Mouse (Mus musculus) forebrain, embryonic 13.5 days (tissue): ENCODE data around the gene Elmsan1. TPM values are rescaled to one million over a fixed set of nuclear protein-coding genes. Genes with fewer than 3 reads are reported as not detected.
A peak's percentile ranks its signal among the peaks of the same experiment; 100 is the strongest.

Source experiments
- ATAC-seq: fragments of 200-750 bp; cut with Nextera tagmentation; 2 replicates; pipeline ENCODE4 v1.8.0; 2017
- H3K27ac ChIP-seq: fragments of 300-500 bp; sonication (generic); 2 replicates; pipeline ENCODE4 v1.5.1; 2015; ENCODE audit warnings: inconsistent platforms, mild to moderate bottlenecking, moderate library complexity
- H3K27me3 ChIP-seq: fragments of 300-500 bp; sonication (generic); 2 replicates; pipeline ENCODE4 v1.6.1; 2015; ENCODE audit warnings: mild to moderate bottlenecking, inconsistent platforms
- H3K36me3 ChIP-seq: fragments of 300-500 bp; sonication (generic); 2 replicates; pipeline ENCODE4 v1.6.1; 2015; ENCODE audit warnings: mild to moderate bottlenecking, inconsistent platforms; ENCODE audit not compliant: poor library complexity, severe bottlenecking
- H3K4me1 ChIP-seq: fragments of 300-500 bp; sonication (generic); 2 replicates; pipeline ENCODE4 v1.6.1; 2015; ENCODE audit warnings: inconsistent platforms
- H3K4me2 ChIP-seq: fragments of 300-500 bp; sonication (generic); 2 replicates; pipeline ENCODE4 v1.6.1; 2015; ENCODE audit warnings: inconsistent platforms, mild to moderate bottlenecking, moderate library complexity
- H3K4me3 ChIP-seq: fragments of 300-500 bp; sonication (generic); 2 replicates; pipeline ENCODE4 v1.5.1; 2015; ENCODE audit warnings: mild to moderate bottlenecking, inconsistent platforms
- H3K9ac ChIP-seq: fragments of 300-500 bp; sonication (generic); 2 replicates; pipeline ENCODE4 v1.6.1; 2015; ENCODE audit warnings: mild to moderate bottlenecking, inconsistent platforms
- H3K9me3 ChIP-seq: fragments of 300-500 bp; sonication (generic); replicated peaks from 2 replicates; pipeline ENCODE4 v1.6.1; 2016; ENCODE audit warnings: inconsistent platforms
- WGBS: fragments of 180-500 bp; shearing (Covaris S2); methylation state at CpG from one replicate; pipeline ENCODE4 v1.1.7; 2015; 5-methylcytosine and 5-hydroxymethylcytosine counted together
- polyA plus RNA-seq: library from polyadenylated mRNA; unstranded; fragments of >200 nt; fragmentation: Nextera tagmentation; extraction: Ambion mirVana; gene quantifications from 2 replicates; pipeline ENCODE4 v1.2.1, GENCODE M21; 2015

Gene Elmsan1
- polyA plus RNA-seq, 1 experiment from 2014 or later, result 5.0 TPM

DNA sequence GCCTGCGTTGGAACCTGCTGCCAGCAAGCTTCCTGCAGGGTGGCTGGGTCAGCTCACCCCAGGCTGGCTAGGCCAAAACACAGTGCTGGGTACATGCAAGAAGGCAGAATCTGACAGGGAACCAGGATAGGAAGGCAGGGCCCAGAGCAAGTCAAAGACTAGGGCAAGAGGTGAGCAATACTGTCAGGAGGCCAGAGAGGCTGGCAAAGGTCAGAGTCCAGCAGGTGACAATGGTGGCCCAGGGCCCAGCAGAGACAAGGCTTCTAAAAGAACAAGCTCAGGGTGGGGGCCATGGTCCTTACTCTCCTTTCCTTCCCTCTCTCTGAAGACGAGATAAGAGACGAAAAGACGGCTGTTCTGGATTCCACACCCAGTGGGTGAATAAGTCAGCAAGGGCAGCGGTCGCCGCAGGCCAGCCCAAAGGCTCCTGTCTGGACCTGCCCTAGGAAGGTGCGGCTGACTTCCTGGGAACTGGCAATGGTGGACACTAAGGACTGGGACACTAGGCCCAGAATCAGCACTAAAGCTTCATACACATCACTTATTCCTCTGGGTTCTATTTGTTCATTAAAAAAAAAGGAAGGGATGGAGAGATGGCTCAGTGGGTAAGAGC, 14.9 kb upstream of the Elmsan1 start:
- Histone ChIP-seq H3K27me3 (no peaks in the 10 kb centered on the region), H3K9me3 (no peaks in the 10 kb centered on the region), H3K4me2 (no peak overlapping the region), H3K9ac (no peak overlapping the region), H3K36me3 (no peaks in the 10 kb centered on the region), H3K27ac (no peak overlapping the region), H3K4me1 (no peaks in the 10 kb centered on the region), H3K4me3 (no peak overlapping the region)
- no peak for ATAC-seq
- 88% methylated on average over 7 of the region's 8 CpGs for WGBS

DNA sequence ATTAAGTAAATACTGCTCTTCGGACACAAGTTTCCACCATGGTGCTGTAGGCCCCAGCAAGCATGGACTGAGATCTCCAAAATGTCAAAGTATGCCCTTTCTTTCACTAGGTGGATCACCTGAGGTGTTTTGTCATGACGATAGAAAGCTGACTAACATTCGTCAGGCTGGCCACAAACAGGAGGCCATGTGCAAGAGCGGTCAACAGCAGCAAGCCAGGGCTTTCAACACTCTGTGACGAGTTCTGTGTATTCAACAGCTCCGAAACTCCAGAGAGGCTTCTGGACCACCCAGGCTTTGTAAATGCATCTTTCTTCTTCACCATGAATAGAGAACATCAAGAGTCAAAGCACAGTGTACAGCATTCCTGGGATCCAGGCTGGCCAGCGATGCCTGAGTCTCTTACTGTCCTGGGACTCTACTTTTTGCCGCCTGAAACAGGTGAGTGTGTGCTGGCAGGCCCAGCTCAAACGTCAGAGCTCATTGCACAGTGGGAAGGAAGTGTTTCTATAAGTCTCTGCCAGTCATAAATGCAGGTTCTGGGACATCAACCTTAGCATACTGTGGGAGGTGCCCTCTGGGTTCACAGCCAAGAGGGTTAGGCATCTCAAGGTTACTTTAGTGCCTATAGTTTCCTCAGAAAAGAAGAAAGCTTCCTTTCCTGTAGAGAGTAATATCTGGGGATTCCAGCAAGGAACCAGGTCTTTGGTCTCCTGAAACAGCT, 7.6 kb upstream of the Elmsan1 start:
- WGBS, result 85% methylated on average over 9 of the region's 9 CpGs
- H3K4me3 ChIP-seq, result no peak overlapping the region
- no peak overlapping the region for H3K9ac ChIP-seq
- peaks cover 14% of the 10 kb centered on the region for H3K4me1 ChIP-seq
- no peak for ATAC-seq
- H3K27me3 ChIP-seq, result 0 out of 2 replicates have a peak, but pooled peaks cover 2% of the 10 kb centered on the region
- no peaks in the 10 kb centered on the region for H3K36me3 ChIP-seq
- no peak overlapping the region for H3K4me2 ChIP-seq
- H3K9me3 ChIP-seq, result no peaks in the 10 kb centered on the region; the same call in 1 of the 2 replicates
- H3K27ac ChIP-seq, result no peak overlapping the region

DNA sequence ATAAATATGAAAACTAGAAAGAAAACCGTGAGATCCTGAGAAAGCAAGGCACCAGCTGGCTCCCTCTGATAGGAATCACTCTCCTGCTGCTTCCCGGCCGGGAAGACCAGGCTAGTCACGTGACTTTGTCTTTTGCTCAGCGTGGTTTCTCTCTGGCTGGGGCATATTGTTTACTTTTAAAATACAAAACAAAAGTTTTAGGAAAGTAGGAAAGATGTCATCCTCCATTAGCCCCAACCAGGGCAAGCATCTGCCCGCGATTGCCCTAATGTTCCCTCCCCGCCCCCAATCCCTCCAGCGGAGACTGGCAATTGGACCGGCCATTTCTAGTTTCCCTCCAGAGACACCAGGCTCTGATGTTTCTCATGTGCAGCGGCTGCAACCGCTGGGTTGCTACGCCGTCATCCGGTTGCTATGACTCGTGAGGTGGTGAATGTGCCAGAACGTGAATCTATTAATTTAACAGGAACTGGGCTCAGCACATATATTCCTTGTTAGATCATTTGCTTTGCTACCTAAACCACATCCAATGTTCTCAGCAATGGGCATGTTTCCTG, 3.8 kb upstream of the Elmsan1 start:
- ATAC-seq, result no peak
- Histone ChIP-seq H3K4me2 (peak overlapping the region; percentile 57), H3K9me3 (no peaks in the 10 kb centered on the region; the same call in 1 of the 2 replicates), H3K27me3 (0 out of 2 replicates have a peak, but pooled peaks cover 2% of the 10 kb centered on the region), H3K36me3 (no peaks in the 10 kb centered on the region), H3K4me3 (peak overlapping the region; percentile 28), H3K27ac (0 out of 2 replicates have a peak overlapping the region, but pooled peaks have one; percentile 22), H3K9ac (peak overlapping the region; percentile 46), H3K4me1 (peaks cover 51% of the 10 kb centered on the region)
- WGBS, result under 1% methylated on average over 17 of the region's 17 CpGs

DNA sequence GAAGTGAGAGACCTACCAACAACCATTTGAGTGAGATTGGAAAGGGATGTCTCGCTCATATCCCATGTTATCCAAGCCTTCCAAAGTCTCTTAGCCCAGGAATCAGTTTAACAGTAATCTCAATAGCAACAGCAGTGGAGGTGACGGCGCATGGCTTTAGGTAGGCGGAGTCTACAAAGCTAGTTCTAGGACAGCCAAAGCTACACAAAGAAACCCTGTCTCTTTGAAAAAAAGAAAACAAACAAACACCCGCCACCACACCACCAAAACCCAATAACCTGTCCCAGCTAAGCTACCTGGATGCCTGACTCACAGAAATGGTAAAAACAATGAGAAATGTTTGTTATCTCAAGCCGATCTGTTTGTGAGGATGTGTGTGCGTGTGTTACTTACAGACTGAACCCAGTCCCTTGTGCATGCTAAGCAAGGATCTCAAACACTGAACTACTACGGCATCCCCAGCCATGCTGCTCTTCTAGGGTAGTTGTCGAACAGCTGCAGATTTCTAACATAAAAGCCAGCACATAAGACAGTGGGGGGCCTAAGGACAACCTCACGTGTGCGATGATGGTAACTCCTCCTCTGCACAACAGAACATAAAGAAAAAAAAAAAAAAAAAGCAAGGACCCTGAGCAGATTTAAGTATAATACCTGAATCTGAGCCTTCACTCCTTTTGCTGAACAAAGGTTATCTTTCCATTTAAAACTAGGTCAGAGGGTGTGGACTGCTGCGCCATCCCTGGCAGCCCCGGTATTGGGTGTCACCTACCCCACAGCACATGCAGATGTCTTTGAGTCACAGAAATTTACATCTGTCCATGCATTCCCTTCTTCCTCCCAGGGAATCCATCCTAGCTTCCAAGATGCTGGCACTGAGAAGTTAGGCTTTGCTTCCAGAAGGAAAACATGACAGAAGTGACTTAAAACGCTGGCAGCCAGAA, 2.5 kb upstream of the Elmsan1 start:
- 76% methylated on average over 14 of the region's 14 CpGs for WGBS
- Histone ChIP-seq H3K9ac (no peak overlapping the region), H3K4me3 (no peak overlapping the region), H3K36me3 (no peaks in the 10 kb centered on the region), H3K4me1 (peaks cover 61% of the 10 kb centered on the region), H3K27ac (peak overlapping the region; percentile 21), H3K9me3 (no peaks in the 10 kb centered on the region), H3K27me3 (no peaks in the 10 kb centered on the region), H3K4me2 (peak overlapping the region; percentile 20)
- ATAC-seq, result no peak

DNA sequence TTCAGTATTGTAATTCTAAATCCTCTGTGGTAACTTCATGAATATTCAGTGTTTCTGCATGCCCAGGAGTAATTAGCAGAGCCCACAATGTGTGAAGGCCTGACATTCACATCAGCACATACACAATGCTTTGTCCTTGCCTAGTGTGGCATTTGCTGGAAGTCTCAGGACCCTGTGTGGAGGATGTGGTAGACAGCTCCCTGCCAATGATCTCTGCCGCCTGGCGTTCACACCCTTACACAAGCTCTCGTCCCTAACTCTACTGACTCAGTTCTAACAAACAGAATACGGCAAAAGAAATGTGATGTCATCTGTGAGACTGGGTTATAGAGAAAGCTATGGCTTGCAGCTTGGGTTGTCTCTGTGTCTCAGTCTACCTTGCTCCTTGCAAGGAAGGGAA, 1.8 kb upstream of the Elmsan1 start:
- peak overlapping the region; percentile 21 for H3K27ac ChIP-seq
- no peak overlapping the region for H3K9ac ChIP-seq
- ATAC-seq, result peak; percentile 80
- H3K4me2 ChIP-seq, result peak overlapping the region; percentile 20; the same call in 1 of the 2 replicates
- H3K4me1 ChIP-seq, result peaks cover 61% of the 10 kb centered on the region
- no peaks in the 10 kb centered on the region for H3K9me3 ChIP-seq
- 26% methylated on average over 4 of the region's 4 CpGs for WGBS
- H3K4me3 ChIP-seq, result no peak overlapping the region
- no peaks in the 10 kb centered on the region for H3K27me3 ChIP-seq
- no peaks in the 10 kb centered on the region for H3K36me3 ChIP-seq

DNA sequence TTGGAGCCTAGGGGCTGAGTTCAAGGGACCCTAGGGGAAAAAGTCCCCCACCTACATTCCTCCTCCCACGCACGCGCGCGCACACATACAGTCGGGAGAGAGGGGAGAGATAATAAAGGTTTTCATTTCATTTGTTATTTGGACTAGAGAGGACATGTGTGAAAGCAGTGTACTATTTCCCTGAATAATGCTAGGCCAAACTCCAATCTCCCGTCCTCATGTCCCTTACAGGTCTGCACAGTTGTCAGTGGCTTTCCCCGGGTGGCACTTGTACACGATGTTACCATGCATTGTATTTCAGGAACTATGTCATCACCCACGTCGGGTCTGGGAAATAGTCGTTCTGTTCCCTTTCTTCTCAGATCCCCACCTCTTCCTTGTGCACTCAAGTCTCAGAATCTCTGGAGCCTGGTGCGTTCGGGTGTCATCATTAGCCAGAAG, 460 bp upstream of the Elmsan1 start:
- H3K4me1 ChIP-seq, result peaks cover 70% of the 10 kb centered on the region
- H3K9me3 ChIP-seq, result no peaks in the 10 kb centered on the region
- H3K36me3 ChIP-seq, result no peaks in the 10 kb centered on the region
- no peaks in the 10 kb centered on the region for H3K27me3 ChIP-seq
- 4% methylated on average over 14 of the region's 14 CpGs for WGBS
- 0 out of 2 replicates have a peak, but pooled peaks have one; percentile 2 for ATAC-seq
- H3K4me2 ChIP-seq, result peak overlapping the region; percentile 97
- H3K27ac ChIP-seq, result peak overlapping the region; percentile 76
- peak overlapping the region; percentile 82 for H3K9ac ChIP-seq
- H3K4me3 ChIP-seq, result peak overlapping the region; percentile 71

DNA sequence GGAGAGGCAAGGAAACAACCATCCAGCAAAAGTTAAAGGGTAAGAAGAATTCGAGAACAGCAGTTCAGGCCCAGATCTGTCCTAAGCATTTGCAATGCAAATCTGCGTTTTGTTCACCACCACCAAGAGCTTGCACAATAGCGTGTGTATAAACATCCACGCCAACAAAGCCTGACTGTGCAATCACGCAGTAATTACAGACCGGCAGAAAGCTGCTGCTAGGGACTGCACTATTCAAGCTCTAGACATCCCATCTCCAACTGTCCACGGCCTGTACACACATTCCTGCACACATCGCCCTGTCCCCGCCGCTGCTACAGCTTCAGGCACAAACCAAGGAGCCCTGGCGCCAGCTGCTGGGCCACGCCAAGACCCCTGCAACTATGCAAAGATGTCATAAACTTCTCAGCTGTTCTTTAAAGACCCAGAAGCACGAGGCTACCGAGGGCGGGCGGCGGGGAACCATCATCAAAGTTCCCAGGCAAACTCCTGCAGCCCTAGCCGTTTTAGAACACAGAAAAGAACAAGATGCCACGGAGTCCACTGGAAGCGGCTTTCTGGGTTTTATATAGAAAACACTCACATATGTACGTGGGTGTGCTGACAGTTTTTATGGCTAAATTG, 1.1 kb downstream of the Elmsan1 start:
- Histone ChIP-seq H3K9ac (peak overlapping the region; percentile 82), H3K4me3 (peak overlapping the region; percentile 71), H3K27ac (peak overlapping the region; percentile 76), H3K4me1 (peaks cover 73% of the 10 kb centered on the region), H3K4me2 (peak overlapping the region; percentile 97), H3K9me3 (no peaks in the 10 kb centered on the region), H3K27me3 (no peaks in the 10 kb centered on the region), H3K36me3 (no peaks in the 10 kb centered on the region)
- WGBS, result 1% methylated on average over 21 of the region's 21 CpGs
- ATAC-seq, result peak; percentile 36; the same call in 1 of the 2 replicates

DNA sequence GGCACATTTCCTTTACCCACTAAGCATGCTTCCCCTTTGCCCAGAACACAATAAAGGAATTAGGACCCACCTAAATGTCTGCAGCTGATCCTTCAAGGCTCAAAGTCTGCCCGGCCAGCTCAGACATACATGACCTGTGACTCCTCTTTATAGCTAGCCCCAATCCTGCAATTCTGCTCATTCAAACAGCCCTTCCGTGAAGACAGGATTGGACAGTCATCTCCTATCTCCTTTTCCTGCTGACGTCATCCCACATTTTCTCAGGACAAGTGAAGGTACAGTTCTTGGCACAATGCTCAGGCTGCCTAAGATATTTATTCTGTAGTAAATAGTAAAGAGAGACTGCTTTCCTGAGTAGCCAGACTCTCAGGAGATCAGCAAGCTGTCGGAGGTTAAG, 1.6 kb downstream of the Elmsan1 start:
- H3K9ac ChIP-seq, result peak overlapping the region; percentile 82; the same call in 1 of the 2 replicates
- no peaks in the 10 kb centered on the region for H3K36me3 ChIP-seq
- 23% methylated on average over 4 of the region's 4 CpGs for WGBS
- H3K4me3 ChIP-seq, result peak overlapping the region; percentile 71
- H3K4me1 ChIP-seq, result peaks cover 72% of the 10 kb centered on the region
- no peaks in the 10 kb centered on the region for H3K27me3 ChIP-seq
- ATAC-seq, result no peak
- peak overlapping the region; percentile 76 for H3K27ac ChIP-seq
- H3K9me3 ChIP-seq, result no peaks in the 10 kb centered on the region
- peak overlapping the region; percentile 97 for H3K4me2 ChIP-seq

DNA sequence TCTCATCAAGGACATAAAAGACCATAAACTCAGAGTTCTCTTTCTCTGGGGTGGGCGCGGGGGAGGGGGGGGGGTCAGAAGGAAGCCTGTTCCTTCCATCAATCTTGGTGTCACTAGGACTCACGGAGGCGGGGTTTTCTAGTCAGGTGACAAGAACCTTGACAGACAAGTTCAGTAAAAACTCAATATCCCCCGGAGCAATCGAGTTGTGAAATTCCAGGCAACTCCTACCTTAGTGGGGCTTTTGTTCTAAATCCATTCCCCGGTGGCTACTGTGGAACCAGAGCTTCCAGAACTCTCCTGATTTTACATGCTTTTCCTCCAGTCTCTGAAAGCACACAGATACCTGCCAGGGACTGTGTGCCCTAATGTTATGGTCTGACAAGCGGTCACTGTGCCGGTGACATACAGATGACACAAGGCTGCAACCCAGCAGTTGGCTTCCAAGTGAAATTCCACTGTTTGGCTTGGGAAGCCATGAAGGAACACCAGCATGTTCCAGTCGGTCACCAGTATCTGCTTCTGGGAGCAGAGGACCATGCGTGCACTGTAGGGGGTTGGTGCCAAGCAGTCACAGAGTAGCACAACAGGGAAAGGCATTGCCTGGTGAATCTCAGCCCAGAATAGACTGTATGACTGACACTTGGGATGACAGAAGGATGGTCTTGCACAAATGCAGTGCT, 2.8 kb downstream of the Elmsan1 start:
- Histone ChIP-seq H3K9ac (no peak overlapping the region), H3K9me3 (no peaks in the 10 kb centered on the region), H3K4me1 (peaks cover 70% of the 10 kb centered on the region), H3K27me3 (no peaks in the 10 kb centered on the region), H3K4me2 (no peak overlapping the region), H3K27ac (no peak overlapping the region), H3K4me3 (no peak overlapping the region), H3K36me3 (no peaks in the 10 kb centered on the region)
- no peak for ATAC-seq
- 79% methylated on average over 11 of the region's 11 CpGs for WGBS

DNA sequence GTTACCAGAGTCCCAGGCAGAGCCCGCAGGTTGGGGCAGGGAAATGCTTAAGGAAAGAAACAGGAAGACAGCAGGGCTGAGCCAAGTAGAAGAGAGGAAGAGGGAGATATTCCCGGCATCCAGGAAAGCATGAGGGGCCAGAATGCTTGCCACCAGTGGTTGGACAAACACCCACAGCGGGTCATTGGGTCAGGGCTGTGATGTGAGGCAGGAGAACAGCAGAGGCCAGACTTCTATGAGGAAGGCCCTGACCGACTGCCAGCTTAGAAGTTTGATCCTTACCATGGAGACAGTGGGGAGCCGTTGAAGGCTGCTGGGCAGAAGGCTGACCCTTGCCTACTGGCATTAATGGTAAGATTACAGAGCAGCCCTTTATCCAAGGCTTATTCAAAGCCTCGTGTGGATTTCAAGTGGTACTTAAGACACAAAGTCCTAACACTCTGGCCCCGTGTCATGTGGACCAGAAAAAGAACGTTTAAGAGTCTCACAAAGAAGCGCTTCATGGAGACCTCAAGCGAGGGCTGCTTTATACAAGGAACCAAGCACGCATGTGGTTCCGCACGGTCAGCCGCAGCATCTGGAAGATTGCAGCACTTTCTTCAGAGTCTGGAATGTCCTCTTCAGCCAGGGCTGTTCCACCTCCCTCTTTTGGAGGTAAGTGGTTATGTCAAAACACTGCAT, 4.0 kb downstream of the Elmsan1 start:
- Histone ChIP-seq H3K27me3 (no peaks in the 10 kb centered on the region), H3K9ac (no peak overlapping the region), H3K9me3 (no peaks in the 10 kb centered on the region), H3K4me3 (no peak overlapping the region), H3K4me1 (peaks cover 58% of the 10 kb centered on the region), H3K36me3 (no peaks in the 10 kb centered on the region), H3K4me2 (no peak overlapping the region), H3K27ac (no peak overlapping the region; the same call in 1 of the 2 replicates)
- WGBS, result 46% methylated on average over 14 of the region's 14 CpGs
- no peak for ATAC-seq
